Mouse (Mus musculus) CD4-positive, CD25-positive, alpha-beta regulatory T cell (primary cell): ENCODE measurements around the gene Cma2. TPM values are rescaled to one million over a fixed set of nuclear protein-coding genes. Genes with fewer than 3 reads are reported as not detected.

Source experiments
- polyA plus RNA-seq: library from polyadenylated mRNA; unstranded; fragments of 100-300 nt; shearing (Covaris generic); gene quantifications from one replicate; pipeline ENCODE4 v1.2.1, GENCODE M21; 2017

Cma2 gene
- not detected for polyA plus RNA-seq

DNA sequence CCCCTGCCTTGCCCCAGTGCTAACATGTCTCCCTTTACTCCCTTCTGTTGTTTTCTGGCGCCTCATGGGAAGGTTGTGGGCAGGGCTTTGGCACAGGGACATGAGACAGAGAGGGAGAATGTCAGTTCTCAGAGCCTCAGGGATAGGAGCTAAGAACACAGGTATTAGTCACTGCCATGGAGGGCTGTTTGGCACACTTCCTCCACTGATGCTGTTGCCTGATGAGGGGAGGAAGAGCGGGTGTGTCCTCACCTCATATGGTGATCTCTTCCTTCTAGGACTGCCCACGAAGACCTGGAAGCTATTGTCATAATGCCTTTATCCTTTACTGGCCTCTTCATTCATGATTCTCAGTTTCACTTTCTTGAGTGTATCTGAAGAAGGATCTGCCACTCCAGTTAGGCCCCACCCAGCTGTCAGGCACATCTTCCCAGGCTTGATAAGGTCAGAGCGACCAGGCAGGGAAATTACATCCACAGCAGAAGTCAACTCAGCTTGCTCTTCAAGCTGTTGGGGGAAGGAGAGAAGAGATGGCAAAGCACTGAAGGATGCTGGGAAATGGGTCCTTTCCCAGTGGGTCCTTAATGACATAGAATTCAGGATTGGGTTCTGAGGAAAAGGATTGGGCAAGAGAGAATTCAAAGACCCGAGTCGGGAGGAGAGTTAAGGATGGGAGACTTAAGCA, at the start of gene Cma2:
Gene Cma2 (plus strand): TSS at position 635 of the 685 bp plus-strand sequence.

DNA sequence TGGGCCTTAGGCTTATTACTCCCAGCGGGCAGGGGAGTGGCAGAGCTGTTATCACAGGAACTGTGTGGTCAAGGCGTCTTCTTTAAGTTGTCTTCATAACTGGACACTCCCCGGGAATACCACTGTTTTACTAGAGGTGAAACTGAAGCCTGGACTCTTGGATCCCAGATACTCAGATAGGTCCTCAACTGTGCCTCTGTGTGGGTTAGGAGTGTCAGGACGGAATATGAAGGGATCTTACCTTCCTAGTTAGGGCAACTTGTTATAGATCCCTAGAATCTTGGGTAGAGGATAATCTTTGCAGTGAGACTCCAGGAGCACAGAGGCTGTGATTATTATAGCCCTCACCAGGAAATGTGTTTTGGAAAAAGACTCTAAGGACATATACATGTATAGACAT, 6.2 kb upstream of the Cma2 start, which contains the start of gene Cma1:
Gene Cma1 (minus strand): TSS at position 101 of the 400 bp plus-strand sequence.

DNA sequence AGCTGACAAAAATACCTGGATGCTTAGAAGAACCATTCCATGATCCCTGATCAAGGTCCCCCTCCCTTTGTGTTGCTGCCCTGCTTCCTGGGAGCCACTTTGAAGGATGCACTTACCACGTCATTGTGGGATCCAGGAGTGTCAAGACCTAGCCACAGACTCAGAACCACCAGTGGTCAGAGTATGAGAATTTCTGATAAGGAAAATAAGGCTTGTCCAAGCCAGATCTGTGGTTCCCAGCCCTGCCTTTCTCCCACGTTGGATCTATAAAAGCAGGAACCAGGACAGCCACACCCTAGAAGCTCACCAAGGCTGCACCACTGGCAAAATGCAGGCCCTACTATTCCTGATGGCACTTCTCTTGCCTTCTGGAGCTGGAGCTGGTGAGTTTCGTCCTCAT, 66.9 kb downstream of the Cma2 start, which contains the start of gene Mcpt1:
Gene Mcpt1 (plus strand): TSS at position 301 of the 400 bp plus-strand sequence.

Other genes with a start within 250 kb of the Cma2 start
- gene Tgm1, start 237.1 kb upstream of the Cma2 start, polyA plus RNA-seq, result 0.47 TPM
- 75.9 TPM for gene Rabggta, start 228.7 kb upstream of the Cma2 start, polyA plus RNA-seq
- 36.0 TPM for gene Dhrs1, start 205.3 kb upstream of the Cma2 start, polyA plus RNA-seq
- 51.0 TPM for gene Nop9, start 205.3 kb upstream of the Cma2 start, polyA plus RNA-seq
- gene Cideb, start 192.5 kb upstream of the Cma2 start, polyA plus RNA-seq, result not detected
- gene Ltb4r2, start 189.6 kb upstream of the Cma2 start, polyA plus RNA-seq, result 0.07 TPM
- gene Ltb4r1, start 185.0 kb upstream of the Cma2 start, polyA plus RNA-seq, result 1.9 TPM
- gene Adcy4, start 166.9 kb upstream of the Cma2 start, polyA plus RNA-seq, result 0.32 TPM
- 67.6 TPM for gene Ripk3, start 162.1 kb upstream of the Cma2 start, polyA plus RNA-seq
- not detected for gene Nfatc4, start 127.8 kb upstream of the Cma2 start, polyA plus RNA-seq
- gene Nynrin, start 97.0 kb upstream of the Cma2 start, polyA plus RNA-seq, result 1.2 TPM
- 0.20 TPM for gene Cbln3, start 66.6 kb upstream of the Cma2 start, polyA plus RNA-seq
- gene Khnyn, start 66.0 kb upstream of the Cma2 start, polyA plus RNA-seq, result 63.7 TPM
- gene Sdr39u1, start 50.7 kb upstream of the Cma2 start, polyA plus RNA-seq, result 73.6 TPM
- not detected for gene Cma1, start 6.3 kb upstream of the Cma2 start, polyA plus RNA-seq
- not detected for gene Mcpt1, start 67.0 kb downstream of the Cma2 start, polyA plus RNA-seq
- gene Mcpt9, start 79.5 kb downstream of the Cma2 start, polyA plus RNA-seq, result not detected
- not detected for gene Mcpt2, start 91.1 kb downstream of the Cma2 start, polyA plus RNA-seq
- not detected for gene Mcpt4, start 111.3 kb downstream of the Cma2 start, polyA plus RNA-seq
- gene Mcpt8, start 134.3 kb downstream of the Cma2 start, polyA plus RNA-seq, result not detected
- not detected for gene Ctsg, start 151.6 kb downstream of the Cma2 start, polyA plus RNA-seq
- not detected for gene Gzme, start 169.6 kb downstream of the Cma2 start, polyA plus RNA-seq
- gene Gzmd, start 181.6 kb downstream of the Cma2 start, polyA plus RNA-seq, result 0.19 TPM
- not detected for gene Gzmg, start 208.6 kb downstream of the Cma2 start, polyA plus RNA-seq
- gene Gzmn, start 223.6 kb downstream of the Cma2 start, polyA plus RNA-seq, result not detected